Comparison of ENCODE assay signal across 23 mouse cellular contexts in genomic region chr3:116386342-116386741, GRCm38 (mm10). TPM values are rescaled to one million over a fixed set of nuclear protein-coding genes. Genes with fewer than 3 reads are reported as not detected.
DNase-seq lines count a peak whose midpoint lies in the region; ATAC-seq lines count a peak whose summit lies in the region.
"Had no signal": no experiment of that assay in that cellular context is flagged by ENCODE, and none has a peak within 500 bp of the region (broad histone marks: within the 10 kb centered on the region; RNA-seq: fewer than 3 reads in every experiment).

No protein-coding gene starts in this region.

- H3K4me1 ChIP-seq in heart, embryonic 10.5 days = peaks cover 41% of the 10 kb centered on the region
- H3K4me1 ChIP-seq in liver, embryonic 13.5 days (replicated peaks) = peaks cover 73% of the 10 kb centered on the region
- H3K4me1 ChIP-seq in liver, embryonic 16.5 days (ENCODE audit: control insufficient read depth, low read depth, low read length) = peaks cover 51% of the 10 kb centered on the region
- H3K4me1 ChIP-seq: forebrain, embryonic 10.5 days; forebrain, embryonic 13.5 days; hindbrain, embryonic 15.5 days had no signal

- H3K27me3 ChIP-seq in heart, embryonic 10.5 days (ENCODE audit: insufficient read depth, poor library complexity, severe bottlenecking) = no peaks in the 10 kb centered on the region
- H3K27me3 ChIP-seq in liver, embryonic 13.5 days = no peaks in the 10 kb centered on the region
- H3K27me3 ChIP-seq in liver, embryonic 16.5 days (ENCODE audit: control insufficient read depth, insufficient read depth, low read depth, low read length) = no peaks in the 10 kb centered on the region
- H3K27me3 ChIP-seq: forebrain, embryonic 13.5 days; hindbrain, embryonic 12.5 days; hindbrain, embryonic 15.5 days had no signal

- peak overlapping the region; percentile 11; the same call in 1 of the 2 replicates for H3K4me2 ChIP-seq in liver, embryonic 13.5 days
- no peak overlapping the region for H3K4me2 ChIP-seq in liver, embryonic 16.5 days (ENCODE audit: low read depth, low read length)
- H3K4me2 ChIP-seq: forebrain, embryonic 13.5 days; heart, embryonic 11.5 days; hindbrain, embryonic 12.5 days; hindbrain, embryonic 15.5 days had no signal

- no peaks in the 10 kb centered on the region for H3K9me3 ChIP-seq in heart, embryonic 10.5 days
- H3K9me3 ChIP-seq in liver, embryonic 13.5 days (replicated peaks) = no peaks in the 10 kb centered on the region
- no peaks in the 10 kb centered on the region for H3K9me3 ChIP-seq in liver, embryonic 16.5 days (replicated peaks; ENCODE audit: control insufficient read depth, low read length)
- H3K9me3 ChIP-seq: forebrain, embryonic 10.5 days; forebrain, embryonic 13.5 days; hindbrain, embryonic 12.5 days; hindbrain, embryonic 15.5 days had no signal

- 70% methylated on average over 6 of the region's 6 CpGs for WGBS in heart, embryonic 10.5 days
- 40% methylated on average over 6 of the region's 6 CpGs for WGBS in liver, embryonic 13.5 days (ENCODE audit: insufficient replicate concordance)
- 36% methylated on average over 6 of the region's 6 CpGs for WGBS in liver, embryonic 16.5 days (ENCODE audit: insufficient replicate concordance)

- H3K9ac ChIP-seq in liver, embryonic 13.5 days = no peak overlapping the region; the same call in 1 of the 2 replicates
- no peak overlapping the region for H3K9ac ChIP-seq in liver, embryonic 16.5 days (ENCODE audit: low read depth, low read length)
- H3K9ac ChIP-seq: forebrain, embryonic 13.5 days; forebrain, postnatal 0 days; hindbrain, embryonic 12.5 days; hindbrain, embryonic 15.5 days had no signal

- peak overlapping the region; percentile 36; the same call in 1 of the 2 replicates for H3K27ac ChIP-seq in heart, embryonic 10.5 days
- H3K27ac ChIP-seq in liver, embryonic 13.5 days = peak overlapping the region; percentile 72
- H3K27ac ChIP-seq in liver, embryonic 16.5 days (ENCODE audit: low read length) = peak overlapping the region; percentile 64
- H3K27ac ChIP-seq: forebrain, embryonic 10.5 days; forebrain, embryonic 13.5 days; gastrocnemius, adult 2 months; hindbrain, embryonic 12.5 days; hindbrain, embryonic 15.5 days had no signal

- peaks cover 3% of the 10 kb centered on the region; the same call in 1 of the 2 replicates for H3K36me3 ChIP-seq in heart, embryonic 10.5 days
- peaks cover 3% of the 10 kb centered on the region; the same call in 1 of the 2 replicates for H3K36me3 ChIP-seq in liver, embryonic 13.5 days
- H3K36me3 ChIP-seq in liver, embryonic 16.5 days (ENCODE audit: control insufficient read depth, insufficient read depth) = no peaks in the 10 kb centered on the region
- H3K36me3 ChIP-seq: hindbrain, embryonic 15.5 days had no signal

- no peak overlapping the region for H3K4me3 ChIP-seq in heart, embryonic 10.5 days
- no peak overlapping the region for H3K4me3 ChIP-seq in liver, embryonic 13.5 days (replicated peaks)
- H3K4me3 ChIP-seq in liver, embryonic 16.5 days (ENCODE audit: low read depth, low read length) = no peak overlapping the region
- H3K4me3 ChIP-seq: forebrain, embryonic 10.5 days; forebrain, embryonic 13.5 days; gastrocnemius, adult 2 months; hindbrain, embryonic 12.5 days; hindbrain, embryonic 15.5 days had no signal

- no peak for ATAC-seq in liver, embryonic 13.5 days (ENCODE audit: low read depth)
- ATAC-seq in liver, embryonic 16.5 days (ENCODE audit: low read depth) = no peak
- ATAC-seq: activated CD4-positive, CD25-positive, alpha-beta regulatory T cell, adult 4 months; forebrain, embryonic 13.5 days; forebrain, postnatal 0 days had no signal

- no peak for DNase-seq in heart, embryonic 10.5 days (ENCODE audit: low spot score)
- no peak for DNase-seq in heart, adult 9 months (ENCODE audit: low spot score in 2 of 2)
- DNase-seq in liver, embryonic 13.5 days = no peak
- DNase-seq in liver = no peak
- peak; percentile 10 for DNase-seq in MEL-GATA-1-ER (ENCODE audit: extremely low read depth, low read depth)
- no peak for DNase-seq in gastrocnemius, postnatal 36 days
- no peak for DNase-seq in retina, embryonic 14.5 days (ENCODE audit: low spot score)
- DNase-seq: adrenal gland, postnatal 10 days; adrenal gland, postnatal 36 days; cerebellum, adult 18-20 months; cerebellum, adult 9-10 months; cerebellum, postnatal 14 days; forebrain, postnatal 0 days; gastrocnemius, adult 2 months; gastrocnemius, postnatal 14 days; heart, adult 18-20 months had no signal

- intact Hi-C loops in gastrocnemius, postnatal 36 days (cut with DNase I) = no loop called here

RNA-seq across cellular contexts. Expression of gene Cdc14a, which starts 37.5 kb away (rescaled TPM):
- polyA plus RNA-seq in heart, embryonic 10.5 days (2016; fragmentation: Nextera tagmentation; extraction: Ambion mirVana) = 7.4 and 8.6 TPM in 2 replicates
- 2.1 and 2.5 TPM in 2 replicates for polyA plus RNA-seq in liver, embryonic 13.5 days (2015; fragmentation: Nextera tagmentation; extraction: Ambion mirVana)
- polyA plus RNA-seq in liver, embryonic 16.5 days (2015; fragmentation: Nextera tagmentation; extraction: Ambion mirVana) = 2.0 TPM in 2 replicates
- total RNA-seq in gastrocnemius, postnatal 36 days (2021) = 10 to 100 TPM; 20.6 to 23.8 TPM
